Mouse (Mus musculus) testis, adult 2 months (tissue): ENCODE data around the gene Gm37240.

Experiments
- CTCF ChIP-seq: fragments of 200-500 bp; IDR thresholded peaks from 2 replicates; pipeline ENCODE4 v1.5.1; 2012; ENCODE audit warnings: low read depth, mild to moderate bottlenecking, inconsistent platforms, low read length, moderate library complexity; ENCODE audit not compliant: control insufficient read depth, insufficient read depth, insufficient replicate concordance
- POLR2A ChIP-seq: fragments of 200-500 bp; IDR thresholded peaks from 2 replicates; pipeline ENCODE4 v1.6.1; 2012; ENCODE audit warnings: low read depth, mild to moderate bottlenecking, inconsistent platforms, low read length, moderate library complexity; ENCODE audit not compliant: control insufficient read depth

GRCm38 (mm10) chr3:85573216-85573863 lies 314.0 kb downstream of the Gm37240 start:
- no peak for TF ChIP-seq CTCF
- no peak for TF ChIP-seq POLR2A
